Mouse (Mus musculus) mature B cell (primary cell): ENCODE measurements around the gene Rdh16.
"Not testable (repeated sequence)": the region's sequence is repeated elsewhere in the genome, so short reads cannot be mapped to it uniquely, and the experiment has no call there.

Experiments
- in situ Hi-C: fragments of 300-500 bp; cut with MboI; formaldehyde crosslinking; loops from 2 replicates; pipeline ENCODE4 v1.14.3; 2019

Rdh16 gene

DNA sequence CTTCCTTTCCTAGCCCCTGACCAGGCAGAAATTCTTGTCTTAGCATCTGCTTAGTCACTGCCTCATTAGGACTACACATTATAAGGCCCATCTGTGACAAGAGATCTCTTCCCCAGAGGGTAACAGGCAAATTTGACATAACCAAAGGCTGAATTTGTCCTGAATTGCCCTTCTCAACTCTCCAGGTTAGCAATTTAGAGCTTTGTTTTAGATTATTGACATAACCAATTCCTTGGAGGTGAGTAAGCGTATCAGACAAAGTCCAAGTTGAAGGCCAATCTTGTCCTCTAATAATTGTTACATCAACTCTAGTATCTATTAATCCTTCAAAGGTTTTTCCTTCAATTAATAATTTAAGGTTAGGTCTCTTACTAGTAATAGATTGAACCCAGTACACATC, 33.2 kb downstream of the Rdh16 start:
- in situ Hi-C loops: not testable (repeated sequence)

DNA sequence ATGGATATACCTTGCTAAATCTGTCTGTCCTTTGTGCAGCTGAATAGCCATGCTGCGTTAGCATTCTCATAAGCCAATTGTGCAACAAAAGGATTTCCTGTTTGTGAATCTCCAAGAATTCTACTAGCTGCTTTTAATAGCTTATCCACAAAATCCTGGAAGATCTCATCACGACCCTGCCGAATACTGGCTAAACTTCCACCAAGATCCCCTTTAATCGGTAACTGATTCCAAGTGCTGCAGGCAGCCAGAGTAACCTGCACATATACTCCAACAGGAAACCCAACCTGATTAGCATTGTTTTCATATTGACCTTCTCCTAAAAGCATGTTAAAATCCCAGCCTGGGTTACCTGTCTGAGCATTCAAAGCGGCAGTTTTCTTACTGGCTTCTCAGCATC, 34.3 kb downstream of the Rdh16 start:
- in situ Hi-C loops: no loop called here

DNA sequence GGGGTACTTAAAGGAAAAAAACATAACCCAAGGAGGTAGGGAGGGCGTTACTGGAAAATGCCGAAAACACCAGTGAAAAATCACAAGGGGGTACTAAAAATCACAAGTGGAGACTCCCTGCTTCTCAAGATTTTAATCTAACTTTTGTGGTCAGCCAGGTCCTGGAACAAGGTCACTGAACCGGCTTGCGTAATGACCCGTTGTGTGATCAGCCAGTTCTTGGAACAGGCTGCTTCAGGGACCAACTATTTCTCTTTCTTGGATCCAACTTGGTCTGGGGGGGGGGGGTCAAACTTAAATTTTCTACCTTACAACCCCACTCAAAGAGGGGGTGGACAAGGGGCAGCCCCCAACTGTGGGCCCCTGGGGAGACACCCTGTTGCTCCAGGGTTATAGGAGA, 36.8 kb downstream of the Rdh16 start:
- in situ Hi-C loops: not testable (repeated sequence)

DNA sequence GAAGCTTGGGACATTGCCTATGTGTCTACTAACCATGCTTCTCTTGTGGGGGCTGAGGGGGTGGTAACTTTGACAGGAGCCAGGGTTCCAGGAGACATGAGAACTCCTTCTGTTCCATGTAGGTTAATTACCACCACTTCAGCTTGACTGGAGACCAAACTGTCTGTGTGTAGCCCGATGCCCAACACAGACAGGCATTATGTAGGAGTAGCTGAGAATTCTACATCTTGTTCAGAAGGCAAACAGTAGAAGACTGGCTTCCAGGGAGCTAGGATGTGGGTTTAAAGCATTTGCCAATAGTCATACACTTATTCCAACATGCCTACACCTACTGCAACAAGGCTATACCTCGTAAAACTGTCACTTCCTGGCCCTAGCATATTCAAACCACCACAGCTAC, 37.6 kb downstream of the Rdh16 start:
- in situ Hi-C loops: no loop called here

DNA sequence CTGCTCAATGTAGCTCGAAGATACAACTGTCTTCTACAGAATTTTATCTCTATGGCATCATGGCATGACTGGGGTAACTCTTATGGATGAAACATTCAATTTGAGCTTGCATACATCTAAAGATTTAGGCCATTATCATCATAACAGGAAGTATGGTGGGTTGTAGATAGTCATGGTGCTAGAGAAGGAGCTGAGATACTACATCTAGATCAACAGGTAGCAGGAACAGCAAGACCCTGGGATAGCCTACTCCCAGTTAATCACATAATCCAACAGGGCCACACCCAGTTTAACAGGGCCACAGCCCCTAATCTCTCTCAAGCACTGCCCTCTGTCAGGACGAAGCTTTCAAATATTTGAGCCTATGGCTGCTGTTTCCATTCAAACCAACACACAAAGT, 39.8 kb downstream of the Rdh16 start:
- in situ Hi-C loops: no loop called here

DNA sequence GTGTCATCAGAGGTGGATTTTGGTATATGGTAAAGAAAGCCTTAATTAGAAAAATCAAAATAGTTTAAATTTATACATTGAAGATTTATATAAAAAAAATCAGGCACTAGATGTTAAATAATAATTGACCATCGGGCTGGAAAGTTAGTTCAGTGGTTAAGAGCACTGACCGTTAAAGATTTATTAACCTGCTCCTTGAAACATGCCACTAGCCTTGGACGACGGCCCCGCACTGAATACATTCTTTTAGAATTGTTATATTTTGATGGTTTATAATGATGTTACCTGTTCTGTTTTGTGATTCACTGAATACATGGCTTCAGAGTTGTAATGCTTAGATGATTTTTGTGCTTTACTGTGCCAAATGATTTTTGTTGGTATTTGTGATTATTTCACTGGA, 45.0 kb downstream of the Rdh16 start:
- in situ Hi-C loops: not testable (repeated sequence)

DNA sequence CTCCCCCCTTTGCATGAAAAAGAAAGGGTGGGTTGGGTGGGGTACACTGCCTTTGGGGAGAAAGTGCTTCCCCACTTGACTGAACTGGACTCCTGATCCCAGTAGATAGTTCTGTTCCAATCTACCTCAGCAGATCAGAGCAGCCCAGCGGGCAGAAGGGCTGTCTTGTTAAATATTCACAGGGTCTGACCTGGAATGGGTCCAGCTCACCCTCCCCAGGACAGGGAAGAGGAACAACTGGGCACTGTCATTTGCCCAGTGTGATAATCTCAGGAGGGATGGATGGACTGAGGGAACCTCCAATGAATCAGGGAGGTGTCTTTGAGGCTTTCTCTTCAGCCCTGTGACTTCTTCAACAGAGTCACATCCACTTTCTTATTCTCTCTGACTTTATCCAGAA, 47.1 kb downstream of the Rdh16 start:
- in situ Hi-C loops: no loop called here

DNA sequence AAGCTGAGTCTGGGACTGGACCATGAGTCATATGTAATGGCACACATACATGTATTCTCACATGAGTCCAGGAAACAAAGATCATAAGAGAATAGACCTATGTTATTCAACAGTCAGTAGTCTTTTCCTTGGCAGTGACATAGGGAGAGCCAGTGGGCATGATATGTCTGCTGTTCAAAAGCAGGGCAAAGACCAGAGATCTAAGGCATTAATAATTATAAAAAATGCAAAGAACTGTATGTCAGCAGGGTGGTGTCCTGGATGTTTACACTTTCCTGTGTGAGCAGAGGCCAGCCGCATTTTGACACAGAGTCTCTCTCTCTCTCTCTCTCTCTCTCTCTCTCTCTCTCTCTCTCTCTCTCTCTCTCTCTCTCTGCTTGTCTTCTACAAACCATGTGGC, 48.7 kb downstream of the Rdh16 start, which contains the start of gene Rdh19:
TSS of gene Rdh19 (plus strand) at position 301 of the 400 bp plus-strand sequence.
- in situ Hi-C loops: no loop called here

DNA sequence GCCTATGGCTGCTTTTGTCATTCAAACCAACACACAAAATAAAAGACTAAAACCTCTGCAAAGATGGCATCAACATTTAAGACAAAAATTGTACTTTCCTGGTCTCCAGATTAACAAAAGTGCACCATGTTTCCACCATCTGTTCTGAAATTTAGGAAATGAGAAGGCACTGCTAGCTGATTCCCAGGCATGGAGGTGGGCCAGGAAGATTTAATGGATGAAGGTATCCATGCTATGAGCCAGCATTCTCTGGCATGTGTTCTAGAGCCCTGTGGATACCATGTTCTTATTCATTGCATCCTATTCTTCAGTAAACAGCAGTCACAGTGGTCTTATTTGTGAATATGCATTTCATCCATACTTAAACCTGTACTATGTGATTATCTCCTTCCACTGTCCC, 55.4 kb downstream of the Rdh16 start:
- in situ Hi-C loops: no loop called here

DNA sequence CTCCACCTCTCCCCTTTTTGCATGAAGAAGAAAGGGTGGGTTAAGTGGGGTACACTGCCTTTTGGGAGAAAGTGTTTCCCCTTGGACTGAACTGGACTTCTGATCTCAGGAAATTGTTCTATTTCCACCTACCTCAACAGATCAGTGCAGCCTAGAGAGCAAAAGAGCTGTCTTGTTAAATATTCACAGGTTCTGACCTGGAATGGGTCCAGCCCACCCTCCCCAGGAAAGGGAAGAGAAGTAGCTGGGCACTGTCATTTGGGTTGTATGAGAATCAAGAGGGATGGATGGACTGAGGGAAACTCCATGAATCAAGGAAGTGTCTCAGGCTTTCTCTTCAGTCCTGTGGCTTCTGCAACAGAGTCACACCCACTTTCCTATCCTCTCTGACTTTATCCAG, 64.0 kb downstream of the Rdh16 start:
- in situ Hi-C loops: no loop called here

DNA sequence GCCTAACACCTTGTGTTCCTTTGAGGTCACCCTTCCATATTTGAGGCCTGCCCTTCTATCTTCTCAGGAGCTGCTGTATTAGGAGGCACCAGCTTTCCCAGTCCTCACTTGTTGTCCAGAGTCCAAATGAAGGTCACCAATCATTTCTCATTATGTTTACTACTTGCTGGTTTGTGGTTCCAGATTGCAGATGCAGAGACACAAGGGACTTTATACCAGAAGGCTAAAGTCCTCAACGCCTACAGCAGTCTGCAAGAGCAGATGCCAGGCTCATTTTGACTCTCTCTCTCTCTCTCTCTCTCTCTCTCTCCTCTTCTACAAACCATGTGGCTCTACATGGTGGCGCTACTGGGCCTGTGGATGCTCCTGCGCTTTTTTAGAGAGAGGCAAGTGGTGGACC, 65.3 kb downstream of the Rdh16 start, which contains the start of gene Rdh16f2:
TSS of gene Rdh16f2 (plus strand) at position 243 of the 400 bp plus-strand sequence.
- in situ Hi-C loops: no loop called here

DNA sequence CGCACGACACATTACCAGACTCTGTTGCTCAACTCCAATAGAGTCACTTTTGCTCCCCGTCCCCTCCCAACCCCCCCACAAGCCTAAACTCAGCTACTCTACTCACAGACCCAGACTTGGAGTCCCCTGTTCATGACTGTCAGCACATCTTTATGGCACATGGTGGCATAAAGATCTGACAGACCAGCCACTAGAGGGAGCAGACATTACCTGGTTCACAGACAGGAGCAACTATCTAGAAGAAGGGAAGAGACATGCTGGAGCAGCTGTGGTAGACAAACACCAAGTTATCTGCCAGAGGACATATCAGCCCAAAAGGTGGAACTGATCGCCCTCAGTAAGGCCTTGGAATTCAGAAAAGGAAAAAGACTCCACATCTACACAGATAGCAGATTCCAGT, 71.5 kb downstream of the Rdh16 start:
- in situ Hi-C loops: no loop called here

DNA sequence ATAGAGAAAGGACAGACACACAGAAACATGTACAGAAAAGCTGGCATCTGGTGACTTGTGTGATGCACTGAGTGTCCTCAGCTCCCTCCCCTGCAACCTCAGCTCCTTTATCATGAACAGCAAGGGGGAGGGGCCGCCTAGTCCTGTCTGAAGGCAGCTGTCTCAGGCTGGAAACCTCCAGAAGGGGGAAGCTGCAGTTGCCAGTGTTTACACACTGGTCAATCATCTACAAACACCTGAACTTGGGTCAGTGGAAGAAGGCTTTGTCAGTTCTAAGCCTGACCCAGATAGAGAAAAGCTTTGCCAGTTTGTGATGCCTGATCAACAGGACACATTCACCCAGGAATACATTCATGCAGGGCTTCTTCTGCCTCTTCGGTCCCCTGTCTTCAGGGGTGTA, 76.7 kb downstream of the Rdh16 start:
- in situ Hi-C loops: no loop called here

DNA sequence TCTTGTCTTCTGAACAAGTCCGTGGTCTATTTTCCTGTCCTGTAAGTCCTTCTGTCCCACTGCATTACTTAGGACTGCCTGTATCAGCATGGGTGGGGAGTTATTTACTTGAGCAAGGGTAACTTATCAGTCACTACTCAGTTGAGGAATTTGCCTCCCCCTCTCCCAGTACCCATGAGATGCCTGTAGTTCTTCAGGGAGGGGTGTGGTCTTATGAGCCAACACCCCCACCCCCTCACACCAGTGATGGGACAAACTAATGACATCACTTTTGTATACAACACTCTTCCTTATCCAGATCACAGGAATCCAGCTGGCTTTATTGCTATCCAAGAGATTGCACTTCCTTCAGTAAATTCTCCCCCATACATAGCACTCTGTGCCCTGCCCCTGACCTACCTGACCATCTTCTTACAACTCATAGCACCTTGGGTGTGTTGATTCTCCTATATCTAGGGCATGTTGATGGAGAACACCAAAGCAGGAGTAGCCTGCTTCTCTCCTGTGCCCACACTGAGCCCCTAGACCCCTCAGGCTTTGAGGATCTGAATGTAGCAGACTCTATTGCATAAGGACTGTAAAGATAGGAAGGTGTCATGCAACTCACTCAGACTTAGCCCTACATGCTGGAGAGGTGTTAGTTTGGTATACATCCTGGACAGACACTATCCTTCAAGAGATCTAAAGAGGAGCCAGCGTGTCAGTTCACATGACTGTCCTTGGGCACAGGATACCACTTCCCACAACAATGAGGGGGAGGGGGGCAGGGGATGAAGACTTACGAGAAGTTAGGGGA, 77.5 kb downstream of the Rdh16 start:
- in situ Hi-C loops: no loop called here

DNA sequence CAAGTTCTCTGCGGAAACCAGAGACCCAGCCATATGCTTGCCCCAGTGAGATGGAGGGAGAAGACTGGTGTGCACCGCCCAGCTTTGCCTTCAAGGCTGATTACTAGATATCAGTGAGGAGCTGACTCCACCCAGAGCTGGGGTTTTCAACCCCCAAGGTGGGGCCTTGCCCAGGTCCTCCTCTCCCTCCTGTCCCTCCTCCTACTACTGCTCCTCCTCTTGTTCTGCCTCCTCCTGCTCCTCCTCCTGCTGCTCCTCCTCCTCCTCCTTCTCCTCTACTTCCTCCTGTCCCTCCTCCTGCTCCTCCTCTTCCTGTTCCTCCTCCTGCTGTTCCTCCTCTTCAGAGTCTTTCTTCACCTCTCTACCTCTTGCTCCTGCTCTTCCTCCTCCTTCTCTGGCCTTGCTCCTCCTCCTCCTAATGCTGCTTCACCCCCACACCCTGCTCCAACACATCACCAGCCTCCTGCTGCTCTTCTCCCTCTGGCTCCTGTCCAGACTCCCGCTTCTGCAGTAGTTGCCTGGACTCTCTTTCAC, 78.3 kb downstream of the Rdh16 start:
- in situ Hi-C loops: no loop called here

DNA sequence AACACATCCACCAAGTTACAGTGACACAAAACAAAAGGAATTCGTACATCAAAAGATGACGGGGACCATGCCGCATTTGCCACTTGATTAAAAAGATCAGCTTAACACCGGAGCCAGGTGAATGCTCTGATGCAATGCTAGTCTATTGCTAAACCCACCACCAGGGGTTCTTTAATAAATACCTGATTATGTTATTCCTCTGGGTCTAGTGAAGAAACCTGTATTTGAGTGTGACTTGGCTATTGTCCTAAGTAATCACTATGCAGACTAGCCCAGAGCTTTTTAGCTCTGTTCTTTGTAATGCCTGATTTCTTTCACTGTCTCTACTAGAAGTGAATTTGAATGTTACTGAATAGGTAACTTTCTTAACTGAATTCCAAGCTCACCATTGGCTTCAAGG, 80.1 kb downstream of the Rdh16 start:
- in situ Hi-C loops: no loop called here

DNA sequence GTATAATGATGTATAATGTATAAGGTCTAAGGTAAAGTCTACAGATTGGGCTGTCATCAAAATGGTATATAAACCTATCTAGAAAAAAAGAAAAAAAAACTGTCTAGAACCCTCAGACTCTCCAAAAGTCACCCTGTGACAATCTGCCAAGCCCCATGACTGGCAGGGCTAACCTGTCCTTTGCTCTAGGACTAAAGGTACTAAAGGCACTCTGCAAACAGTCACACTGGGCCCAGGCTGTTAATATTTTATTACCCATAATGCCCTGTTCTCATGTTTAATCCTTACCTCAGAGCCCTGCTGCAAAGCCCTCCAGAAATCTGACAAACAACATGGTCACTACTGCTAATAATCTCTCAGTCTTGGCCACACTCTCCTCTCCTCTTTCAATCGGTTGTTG, 85.6 kb downstream of the Rdh16 start:
- in situ Hi-C loops: no loop called here

DNA sequence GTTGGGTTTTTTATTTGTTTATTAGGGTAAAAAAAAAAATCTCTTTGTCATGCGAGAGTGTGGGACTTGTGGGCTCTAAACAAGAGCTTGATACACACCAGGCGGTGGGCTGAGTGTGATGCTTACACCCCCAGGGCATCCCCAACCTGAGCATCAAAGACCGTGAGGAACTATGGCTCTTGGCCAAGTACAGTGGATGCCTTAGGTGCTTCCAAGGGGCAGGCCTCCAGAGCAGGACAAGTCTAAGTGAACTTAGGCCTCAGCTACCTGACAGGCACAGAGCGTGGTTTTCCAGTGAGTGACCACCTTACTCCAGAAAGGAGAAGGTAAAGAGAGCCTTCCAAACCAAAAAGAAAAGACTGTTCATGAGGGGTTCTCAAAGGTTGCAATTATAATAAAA, 86.0 kb downstream of the Rdh16 start:
- in situ Hi-C loops: no loop called here

DNA sequence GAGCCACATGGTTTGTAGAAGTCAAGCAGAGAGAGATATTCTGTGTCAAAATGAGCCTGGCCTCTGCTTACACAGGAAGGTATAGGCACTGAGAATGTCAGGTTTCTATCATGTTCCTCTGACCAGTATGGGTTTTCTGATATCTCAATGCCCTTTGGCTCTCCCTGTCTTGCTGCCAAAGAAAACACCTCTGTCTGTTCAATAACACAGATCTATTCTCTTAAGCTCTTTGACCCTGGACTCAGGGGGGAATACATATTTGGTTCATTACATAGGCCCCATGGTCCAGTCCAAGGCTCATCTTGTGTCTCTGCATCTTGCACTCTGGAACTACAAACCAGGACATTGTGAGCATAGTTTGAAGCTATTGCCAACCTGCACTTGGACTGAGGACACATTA, 87.7 kb downstream of the Rdh16 start, which contains the start of gene Rdh7:
TSS of gene Rdh7 (minus strand) at position 213 of the 400 bp plus-strand sequence.
- in situ Hi-C loops: no loop called here

DNA sequence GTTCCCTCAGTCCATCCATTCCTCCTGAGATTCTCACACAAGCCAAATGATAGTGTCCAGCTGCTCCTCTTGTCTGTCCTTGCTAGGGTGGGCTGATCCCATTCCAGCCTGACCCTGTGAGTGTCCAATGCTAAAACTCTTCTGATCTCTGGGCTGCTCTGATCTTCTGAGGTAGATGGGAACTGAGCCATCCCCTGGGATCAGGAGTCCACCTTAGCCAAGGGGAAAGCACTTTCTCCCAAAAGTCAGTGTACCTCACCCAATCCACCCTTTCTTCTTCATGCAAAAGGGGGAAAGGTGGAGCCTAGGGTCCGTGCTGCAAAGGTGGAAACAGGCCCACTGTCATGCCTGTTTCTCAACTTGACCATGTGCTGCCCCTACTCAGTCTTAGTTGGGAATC, 90.5 kb downstream of the Rdh16 start:
- in situ Hi-C loops: no loop called here

DNA sequence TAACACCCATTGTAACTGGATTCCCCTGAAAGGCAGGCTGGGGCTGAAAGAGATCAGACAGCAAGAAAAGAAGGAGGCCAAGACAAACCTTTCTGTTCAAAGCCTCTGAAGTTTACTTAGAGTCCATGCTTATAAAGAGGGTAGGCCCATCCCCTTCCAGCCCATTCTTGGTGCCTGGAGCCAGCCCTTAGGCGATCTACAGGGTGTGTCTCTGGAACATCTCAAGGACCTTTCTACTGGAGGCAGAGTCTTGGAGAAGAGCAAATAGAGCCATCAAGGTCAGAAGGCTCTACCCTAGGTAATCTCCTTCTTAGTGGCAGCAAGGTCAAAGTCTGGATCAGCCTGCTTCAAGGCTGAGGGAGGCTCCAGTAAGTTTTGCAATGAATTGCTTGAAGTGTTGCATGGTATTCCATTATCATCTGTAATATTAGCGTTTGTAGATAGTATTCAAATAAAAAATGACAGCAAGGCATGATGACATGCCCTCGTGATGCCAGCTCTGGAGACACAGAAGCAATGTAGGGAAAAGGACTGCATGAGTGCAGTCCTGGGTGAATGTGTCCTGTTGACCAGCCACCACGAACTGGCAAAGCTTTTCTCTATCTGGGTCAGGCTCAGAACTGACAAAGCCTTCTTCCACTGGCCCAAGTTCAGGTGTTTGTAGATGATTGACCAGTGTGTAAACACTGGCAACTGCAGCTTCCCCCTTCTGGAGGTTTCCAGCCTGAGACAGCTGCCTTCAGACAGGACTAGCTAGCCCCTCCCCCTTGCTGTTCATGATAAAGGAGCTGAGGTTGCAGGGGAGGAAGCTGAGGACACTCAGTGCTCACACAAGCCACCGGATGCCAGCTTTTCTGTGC, 92.4 kb downstream of the Rdh16 start:
- in situ Hi-C loops: not testable (repeated sequence)
